Mouse (Mus musculus): ENCODE results near the gene Amigo3.

DNA sequence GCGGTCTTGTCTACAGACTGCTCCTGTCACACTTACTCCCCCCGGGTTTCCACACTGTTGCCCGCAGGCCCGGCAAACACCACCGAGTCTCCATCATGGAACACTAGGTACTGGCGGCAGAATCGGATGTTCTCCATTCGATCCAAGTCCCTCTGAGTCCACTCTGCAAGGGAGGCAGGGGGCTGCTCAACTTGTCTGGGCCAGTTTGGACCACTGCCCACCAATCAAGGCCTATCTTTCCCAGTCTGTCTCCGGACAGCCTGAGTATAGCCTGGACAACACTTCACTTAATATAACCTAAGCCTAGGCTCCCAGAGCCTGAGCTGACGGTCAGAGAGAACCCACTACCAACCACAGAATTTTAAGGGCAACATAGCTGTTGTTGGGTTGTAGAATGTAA is 40.6 kb downstream of the Amigo3 start:
- TF ChIP-seq CTCF (IDR thresholded peaks at IDR 0.05; ENCODE audit: low read depth) (no peak), EP300 (IDR thresholded peaks at IDR 0.05; ENCODE audit: low read depth) (no peak)
